Mouse (Mus musculus) liver, embryonic 12.5 days (tissue): ENCODE results near the gene Crmp1. TPM values are rescaled to one million over a fixed set of nuclear protein-coding genes. Genes with fewer than 3 reads are reported as not detected.

ENCODE experiments used
- ATAC-seq: fragments of 200-750 bp; cut with Nextera tagmentation; 2 replicates; pipeline ENCODE4 v1.8.0; 2017; ENCODE audit warnings: moderate number of reproducible peaks, mild to moderate bottlenecking, moderate library complexity
- H3K27ac ChIP-seq: fragments of 300-500 bp; sonication (generic); 2 replicates; pipeline ENCODE4 v1.5.1; 2016; ENCODE audit warnings: mild to moderate bottlenecking
- H3K27me3 ChIP-seq: fragments of 300-500 bp; sonication (generic); replicated peaks from 2 replicates; pipeline ENCODE4 v1.6.1; 2016; ENCODE audit warnings: mild to moderate bottlenecking, moderate library complexity
- H3K36me3 ChIP-seq: fragments of 300-500 bp; sonication (generic); 2 replicates; pipeline ENCODE4 v1.6.1; 2016; ENCODE audit warnings: mild to moderate bottlenecking, moderate library complexity
- H3K4me1 ChIP-seq: fragments of 300-500 bp; sonication (generic); 2 replicates; pipeline ENCODE4 v1.6.1; 2016
- H3K4me2 ChIP-seq: fragments of 300-500 bp; sonication (generic); 2 replicates; pipeline ENCODE4 v1.6.1; 2016; ENCODE audit warnings: mild to moderate bottlenecking, moderate library complexity
- H3K4me3 ChIP-seq: fragments of 300-500 bp; sonication (generic); 2 replicates; pipeline ENCODE4 v1.5.1; 2016; ENCODE audit warnings: mild to moderate bottlenecking, moderate library complexity
- H3K9ac ChIP-seq: fragments of 300-500 bp; sonication (generic); 2 replicates; pipeline ENCODE4 v1.6.1; 2016; ENCODE audit warnings: mild to moderate bottlenecking, moderate library complexity
- H3K9me3 ChIP-seq: fragments of 300-500 bp; sonication (generic); replicated peaks from 2 replicates; pipeline ENCODE4 v1.6.1; 2016; ENCODE audit warnings: mild to moderate bottlenecking, moderate library complexity
- WGBS: fragments of 180-500 bp; shearing (Covaris S2); methylation state at CpG from one replicate; pipeline ENCODE4 v1.1.7; 2016; ENCODE audit not compliant: insufficient replicate concordance; 5-methylcytosine and 5-hydroxymethylcytosine counted together
- polyA plus RNA-seq: library from polyadenylated mRNA; unstranded; fragments of >200 nt; fragmentation: Nextera tagmentation; extraction: Ambion mirVana; gene quantifications from 2 replicates; pipeline ENCODE4 v1.2.1, GENCODE M21; 2016

Crmp1 gene
- 2.4 and 2.7 TPM in 2 replicates for polyA plus RNA-seq

- Histone ChIP-seq H3K4me1 (peaks cover 25% of the 10 kb centered on the region), H3K4me3 (peak within 1 kb of the TSS; percentile 36), H3K36me3 (no peaks in the 10 kb centered on the region), H3K27ac (no peak within 1 kb of the TSS), H3K4me2 (peak within 1 kb of the TSS; percentile 63), H3K27me3 (peaks cover 76% of the 10 kb centered on the region), H3K9me3 (no peaks in the 10 kb centered on the region; the same call in 1 of the 2 replicates), H3K9ac (no peak within 1 kb of the TSS)
- ATAC-seq, result peak; percentile 62
- WGBS, result 3% methylated on average over 56 of the region's 56 CpGs
These were observed at the start of gene Crmp1 for GRCm38 (mm10) chr5:37241651-37242151. Gene Crmp1, plus strand, starts transcription at chr5:37241940.

DNA sequence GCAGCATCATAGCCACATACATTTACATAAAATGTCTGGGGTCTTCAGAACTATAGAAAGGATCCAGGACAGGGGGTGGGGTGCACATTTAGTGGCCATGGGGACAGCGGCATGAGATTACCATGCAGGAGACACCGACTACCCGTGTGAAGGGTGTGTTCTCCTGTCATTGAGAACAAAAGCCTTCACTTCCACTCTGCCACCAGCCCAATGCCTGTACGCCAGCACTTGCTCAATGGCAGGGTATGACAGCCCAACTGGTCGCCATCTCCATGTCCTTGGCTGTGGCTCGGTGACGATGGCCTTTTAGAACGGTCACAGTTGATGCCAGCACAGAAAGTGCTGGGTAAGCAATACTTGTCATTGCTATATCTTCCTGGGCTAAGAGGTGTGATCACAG, 45.5 kb upstream of the Crmp1 start:
- H3K27ac ChIP-seq, result no peak overlapping the region
- H3K36me3 ChIP-seq, result no peaks in the 10 kb centered on the region
- WGBS, result 72% methylated on average over 8 of the region's 8 CpGs
- no peaks in the 10 kb centered on the region; the same call in 1 of the 2 replicates for H3K27me3 ChIP-seq
- H3K4me3 ChIP-seq, result no peak overlapping the region
- no peak for ATAC-seq
- peaks cover 6% of the 10 kb centered on the region; the same call in 1 of the 2 replicates for H3K4me1 ChIP-seq
- H3K9ac ChIP-seq, result no peak overlapping the region
- H3K9me3 ChIP-seq, result no peaks in the 10 kb centered on the region
- no peak overlapping the region for H3K4me2 ChIP-seq

GRCm38 (mm10) chr5:37196666-37197250, 45.0 kb upstream of the Crmp1 start:
- no peak overlapping the region for H3K4me3 ChIP-seq
- H3K4me1 ChIP-seq, result peaks cover 6% of the 10 kb centered on the region; the same call in 1 of the 2 replicates
- H3K9me3 ChIP-seq, result no peaks in the 10 kb centered on the region
- 56% methylated on average over 10 of the region's 10 CpGs for WGBS
- no peaks in the 10 kb centered on the region for H3K36me3 ChIP-seq
- ATAC-seq, result no peak
- no peaks in the 10 kb centered on the region; the same call in 1 of the 2 replicates for H3K27me3 ChIP-seq
- H3K9ac ChIP-seq, result no peak overlapping the region
- no peak overlapping the region for H3K27ac ChIP-seq
- H3K4me2 ChIP-seq, result no peak overlapping the region

- WGBS, result 68% methylated on average over 3 of the region's 3 CpGs
- H3K4me3 ChIP-seq, result no peak overlapping the region
- peaks cover 6% of the 10 kb centered on the region; the same call in 1 of the 2 replicates for H3K4me1 ChIP-seq
- no peaks in the 10 kb centered on the region for H3K36me3 ChIP-seq
- H3K9me3 ChIP-seq, result no peaks in the 10 kb centered on the region
- no peak for ATAC-seq
- H3K9ac ChIP-seq, result no peak overlapping the region
- no peak overlapping the region for H3K4me2 ChIP-seq
- no peak overlapping the region for H3K27ac ChIP-seq
- no peaks in the 10 kb centered on the region; the same call in 1 of the 2 replicates for H3K27me3 ChIP-seq
These were observed 44.3 kb upstream of the Crmp1 start for GRCm38 (mm10) chr5:37197423-37197822.

- Histone ChIP-seq H3K9me3 (no peaks in the 10 kb centered on the region), H3K4me1 (peaks cover 6% of the 10 kb centered on the region; the same call in 1 of the 2 replicates), H3K9ac (no peak overlapping the region), H3K27me3 (no peaks in the 10 kb centered on the region; the same call in 1 of the 2 replicates), H3K4me2 (no peak overlapping the region), H3K36me3 (no peaks in the 10 kb centered on the region), H3K27ac (no peak overlapping the region), H3K4me3 (no peak overlapping the region)
- ATAC-seq, result no peak
- WGBS, result 27% methylated on average over 2 of the region's 2 CpGs
These were observed 43.6 kb upstream of the Crmp1 start for GRCm38 (mm10) chr5:37198011-37198688.

GRCm38 (mm10) chr5:37202285-37202684, 39.5 kb upstream of the Crmp1 start:
- peaks cover 6% of the 10 kb centered on the region; the same call in 1 of the 2 replicates for H3K4me1 ChIP-seq
- no peaks in the 10 kb centered on the region for H3K9me3 ChIP-seq
- H3K9ac ChIP-seq, result no peak overlapping the region
- no peaks in the 10 kb centered on the region for H3K27me3 ChIP-seq
- ATAC-seq, result no peak
- no peak overlapping the region for H3K4me3 ChIP-seq
- H3K36me3 ChIP-seq, result no peaks in the 10 kb centered on the region
- no peak overlapping the region for H3K4me2 ChIP-seq
- 22% methylated on average over 1 of the region's 1 CpGs for WGBS
- no peak overlapping the region for H3K27ac ChIP-seq

DNA sequence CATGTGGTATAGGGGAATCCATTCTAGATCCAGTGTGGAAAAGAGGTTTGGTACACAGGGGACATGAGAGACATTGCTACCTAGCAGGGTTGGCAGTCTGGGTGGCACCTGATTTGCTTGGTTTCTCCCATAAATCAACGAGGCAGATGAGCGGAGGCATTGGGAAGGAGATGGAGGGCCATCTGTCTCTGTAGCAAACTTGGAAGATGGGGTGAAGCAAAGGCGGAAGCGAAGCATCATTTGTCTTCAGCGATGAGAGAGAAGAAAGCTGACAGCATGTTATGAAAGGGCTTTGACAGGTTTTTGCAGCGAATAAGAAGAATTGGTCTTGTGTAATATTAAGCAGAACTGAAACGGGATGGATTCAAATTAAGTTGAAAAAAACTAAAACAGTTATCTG, 36.9 kb upstream of the Crmp1 start:
- ATAC-seq, result no peak
- Histone ChIP-seq H3K4me2 (no peak overlapping the region), H3K4me1 (no peaks in the 10 kb centered on the region), H3K9me3 (no peaks in the 10 kb centered on the region), H3K9ac (no peak overlapping the region), H3K4me3 (no peak overlapping the region), H3K27me3 (no peaks in the 10 kb centered on the region), H3K27ac (no peak overlapping the region), H3K36me3 (no peaks in the 10 kb centered on the region)
- 64% methylated on average over 7 of the region's 7 CpGs for WGBS

DNA sequence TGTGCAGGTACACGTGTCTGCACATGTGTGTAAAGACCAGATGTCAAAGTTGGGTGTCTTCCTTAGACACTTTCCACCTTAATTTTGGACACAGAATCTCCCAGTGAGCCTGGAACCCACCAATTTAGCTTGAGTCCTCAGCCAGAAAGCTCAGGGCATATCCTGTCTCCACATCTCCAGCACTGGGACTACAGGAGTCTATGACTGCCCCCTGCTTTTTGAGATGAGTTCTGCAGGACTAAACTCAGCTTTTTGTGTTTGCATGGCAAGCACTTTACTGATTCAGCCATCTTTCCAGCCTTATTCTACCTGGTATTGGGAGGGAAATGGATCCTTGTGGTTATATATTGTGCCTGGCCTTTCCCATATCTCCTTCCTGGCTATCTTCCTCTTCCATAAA, 36.3 kb upstream of the Crmp1 start:
- WGBS, result 50% methylated on average over 1 of the region's 1 CpGs
- no peaks in the 10 kb centered on the region for H3K9me3 ChIP-seq
- no peak overlapping the region for H3K9ac ChIP-seq
- H3K4me2 ChIP-seq, result no peak overlapping the region
- no peak overlapping the region for H3K4me3 ChIP-seq
- no peak overlapping the region for H3K27ac ChIP-seq
- no peaks in the 10 kb centered on the region for H3K36me3 ChIP-seq
- no peaks in the 10 kb centered on the region for H3K4me1 ChIP-seq
- no peaks in the 10 kb centered on the region for H3K27me3 ChIP-seq
- no peak for ATAC-seq

DNA sequence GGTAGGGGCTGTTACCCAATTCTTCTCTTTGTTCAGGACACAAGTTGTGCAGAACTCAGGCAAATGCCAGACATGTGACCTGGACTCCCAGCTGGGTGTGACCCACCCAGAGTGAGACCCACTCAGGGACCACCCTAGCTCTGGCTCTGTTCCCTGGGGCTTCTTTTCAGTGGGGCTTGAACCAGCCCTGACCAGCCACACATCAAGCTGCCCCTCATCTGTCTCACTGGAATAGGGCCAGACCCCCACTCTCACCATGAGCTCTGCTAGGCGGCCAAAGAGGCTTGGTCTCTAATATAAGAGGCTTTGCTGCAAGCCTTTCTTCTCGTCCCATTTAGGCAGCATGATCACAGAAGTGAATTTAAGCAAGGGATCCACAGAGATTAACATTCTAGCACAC, 35.4 kb upstream of the Crmp1 start:
- Histone ChIP-seq H3K4me1 (no peaks in the 10 kb centered on the region), H3K9me3 (no peaks in the 10 kb centered on the region), H3K4me2 (no peak overlapping the region), H3K9ac (no peak overlapping the region), H3K27me3 (no peaks in the 10 kb centered on the region), H3K27ac (no peak overlapping the region), H3K36me3 (no peaks in the 10 kb centered on the region), H3K4me3 (no peak overlapping the region)
- 40% methylated on average over 2 of the region's 2 CpGs for WGBS
- no peak for ATAC-seq

DNA sequence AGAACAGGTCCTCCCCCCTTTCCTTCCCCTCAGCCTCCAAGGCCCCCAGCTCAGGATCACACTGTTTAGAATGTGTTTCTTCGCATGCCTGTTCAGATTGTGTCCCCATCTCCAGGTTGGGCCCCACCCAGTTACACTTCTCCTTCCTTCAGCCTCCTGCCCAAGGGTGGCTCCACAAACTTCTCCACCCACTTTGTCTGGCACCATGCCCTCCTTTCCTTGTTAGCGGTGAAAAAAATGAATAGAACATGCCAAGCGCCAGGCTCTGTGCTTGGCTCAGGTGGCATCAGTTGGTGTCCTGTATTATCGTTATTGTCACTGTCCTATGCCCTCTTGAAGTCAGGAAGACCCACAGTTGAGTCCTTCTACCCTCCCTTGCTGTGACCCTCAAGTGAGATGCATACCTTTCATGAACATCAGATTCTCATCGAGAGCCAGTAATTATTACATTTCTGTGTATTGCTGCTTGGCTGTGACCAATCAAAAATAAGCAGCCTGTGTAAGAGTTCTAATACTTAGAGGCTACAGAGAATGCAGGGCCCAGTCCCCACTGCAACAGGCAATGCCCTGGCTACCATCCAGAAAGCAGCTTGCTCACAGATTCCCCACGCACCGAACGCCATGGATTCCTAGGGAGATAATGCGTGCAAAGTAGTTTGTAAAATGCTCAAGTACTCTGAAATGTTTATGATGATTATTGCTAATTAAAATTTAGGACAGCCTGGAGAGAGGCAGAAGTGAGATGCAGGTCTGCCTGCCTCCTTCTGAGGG, 28.6 kb upstream of the Crmp1 start:
- ATAC-seq, result no peak
- no peaks in the 10 kb centered on the region for H3K36me3 ChIP-seq
- H3K4me3 ChIP-seq, result no peak overlapping the region

DNA sequence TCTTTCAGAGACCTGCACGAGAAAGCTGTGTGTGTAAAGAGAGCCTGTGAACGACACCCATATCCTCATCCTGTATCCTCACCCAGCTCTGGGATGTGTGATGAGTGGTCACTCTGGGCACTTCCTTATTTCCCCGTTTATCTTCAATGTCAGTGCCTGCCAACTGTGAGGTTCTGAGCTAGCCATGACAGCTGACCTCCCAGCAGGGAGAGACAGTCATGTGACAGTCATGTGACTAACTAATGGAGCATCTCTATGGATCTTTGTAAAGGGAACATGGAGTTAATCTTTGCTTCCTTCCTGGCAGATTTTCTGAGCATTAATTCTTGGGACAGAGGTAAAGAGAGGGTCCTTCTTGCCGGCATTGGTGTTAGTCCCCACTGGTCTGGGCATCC, 28.0 kb upstream of the Crmp1 start:
- no peak overlapping the region for H3K9ac ChIP-seq
- H3K4me1 ChIP-seq, result no peaks in the 10 kb centered on the region
- no peak overlapping the region for H3K4me2 ChIP-seq
- H3K9me3 ChIP-seq, result no peaks in the 10 kb centered on the region
- ATAC-seq, result no peak
- H3K27me3 ChIP-seq, result no peaks in the 10 kb centered on the region
- H3K4me3 ChIP-seq, result no peak overlapping the region
- 50% methylated on average over 4 of the region's 4 CpGs for WGBS
- no peaks in the 10 kb centered on the region for H3K36me3 ChIP-seq
- H3K27ac ChIP-seq, result no peak overlapping the region

More for the DNA sequence above, 28.6 kb upstream of the Crmp1 start:
- Histone ChIP-seq H3K27ac (no peak overlapping the region), H3K27me3 (no peaks in the 10 kb centered on the region), H3K9me3 (no peaks in the 10 kb centered on the region), H3K4me1 (no peaks in the 10 kb centered on the region), H3K4me2 (no peak overlapping the region), H3K9ac (no peak overlapping the region)
- 79% methylated on average over 9 of the region's 9 CpGs for WGBS

- no peak overlapping the region for H3K4me3 ChIP-seq
- no peaks in the 10 kb centered on the region for H3K36me3 ChIP-seq
- 67% methylated on average over 6 of the region's 6 CpGs for WGBS
- H3K4me2 ChIP-seq, result no peak overlapping the region
- H3K27me3 ChIP-seq, result no peaks in the 10 kb centered on the region
- ATAC-seq, result no peak
- H3K9ac ChIP-seq, result no peak overlapping the region
- H3K27ac ChIP-seq, result no peak overlapping the region
- H3K4me1 ChIP-seq, result no peaks in the 10 kb centered on the region
- H3K9me3 ChIP-seq, result no peaks in the 10 kb centered on the region
These were observed 27.1 kb upstream of the Crmp1 start for GRCm38 (mm10) chr5:37214614-37215013.
